Mouse (Mus musculus): ENCODE measurements around the gene Selenow. TPM values are rescaled to one million over a fixed set of nuclear protein-coding genes. Genes with fewer than 3 reads are reported as not detected.

Selenow gene
- polyA plus RNA-seq (2015; fragmentation: Nextera tagmentation; extraction: Ambion mirVana) = 646 and 660 TPM in 2 replicates

DNA sequence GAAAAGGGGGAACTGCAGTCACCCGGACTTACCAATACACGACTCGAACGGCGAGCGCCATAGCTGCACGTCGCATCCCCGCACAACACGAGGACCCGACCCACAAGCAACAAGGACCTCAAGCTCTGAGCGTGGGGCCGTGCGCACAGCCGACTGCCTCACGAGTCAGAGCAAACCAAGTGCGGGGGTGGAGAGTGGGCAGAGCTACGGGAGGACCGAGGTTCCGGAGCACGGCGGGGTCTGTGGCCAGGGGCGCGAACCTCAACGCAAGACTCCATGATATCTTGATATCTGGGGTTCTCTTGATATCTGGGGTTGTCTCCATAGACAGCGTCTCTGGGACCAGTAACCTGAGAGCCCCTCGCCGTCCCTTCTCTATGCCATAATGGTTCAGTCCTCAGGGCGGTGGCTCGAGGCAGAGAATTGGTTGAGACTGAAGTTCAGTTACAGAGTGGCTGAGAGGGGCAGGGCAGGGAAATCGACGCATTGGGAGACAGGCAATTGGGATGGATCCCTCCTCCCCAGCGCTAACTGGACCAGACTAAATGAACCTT lies at the start of gene Selenow:
Selenow (minus strand) TSS at position 183 of the 554 bp plus-strand sequence.
- H3K9ac ChIP-seq (ENCODE audit: low read depth, low read length) = peak within 1 kb of the TSS; percentile 81
- H3K4me1 ChIP-seq (ENCODE audit: control insufficient read depth, insufficient read depth, low read length) = peaks cover 16% of the 10 kb centered on the region
- H3K9me3 ChIP-seq (ENCODE audit: control insufficient read depth, low read length) = no peaks in the 10 kb centered on the region
- H3K4me2 ChIP-seq (ENCODE audit: low read depth, low read length) = peak within 1 kb of the TSS; percentile 82
- no peaks in the 10 kb centered on the region for H3K27me3 ChIP-seq (replicated peaks; ENCODE audit: control insufficient read depth, insufficient read depth, low read length)
- peak; percentile 98 for ATAC-seq
- peak within 1 kb of the TSS; percentile 81 for H3K27ac ChIP-seq (ENCODE audit: low read length)
- H3K4me3 ChIP-seq (ENCODE audit: low read length) = peak within 1 kb of the TSS; percentile 81
- under 1% methylated on average over 33 of the region's 33 CpGs for WGBS
- peaks cover 18% of the 10 kb centered on the region for H3K36me3 ChIP-seq (ENCODE audit: control insufficient read depth, insufficient read depth, low read length)

DNA sequence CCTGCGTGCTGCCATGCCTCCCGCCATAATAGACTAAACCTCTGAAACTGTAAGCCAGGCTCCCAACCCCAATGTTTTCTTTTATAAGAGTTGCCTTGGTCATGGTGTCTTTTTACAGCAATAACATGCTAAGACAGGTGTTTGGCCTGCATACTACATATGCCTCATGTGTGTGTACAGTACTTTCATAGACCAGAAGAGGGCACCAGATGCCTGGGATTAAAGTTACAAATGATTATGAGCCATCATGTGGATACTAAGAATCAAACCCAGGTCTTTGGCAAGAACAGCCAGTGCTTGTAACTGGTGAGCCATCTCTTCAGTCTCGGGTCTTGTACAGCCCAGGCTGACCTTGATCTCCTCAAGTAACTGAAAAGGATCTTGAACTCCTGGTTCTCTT lies 47.5 kb upstream of the Selenow start:
- ATAC-seq = no peak
- H3K27ac ChIP-seq (ENCODE audit: low read length) = no peak overlapping the region
- no peak overlapping the region for H3K4me2 ChIP-seq (ENCODE audit: low read depth, low read length)
- H3K4me1 ChIP-seq (ENCODE audit: control insufficient read depth, insufficient read depth, low read length) = no peaks in the 10 kb centered on the region
- no peak overlapping the region for H3K9ac ChIP-seq (ENCODE audit: low read depth, low read length)
- no peaks in the 10 kb centered on the region for H3K27me3 ChIP-seq (replicated peaks; ENCODE audit: control insufficient read depth, insufficient read depth, low read length)
- no peak overlapping the region for H3K4me3 ChIP-seq (ENCODE audit: low read length)
- H3K36me3 ChIP-seq (ENCODE audit: control insufficient read depth, insufficient read depth, low read length) = peaks cover 21% of the 10 kb centered on the region
- H3K9me3 ChIP-seq (ENCODE audit: control insufficient read depth, low read length) = no peaks in the 10 kb centered on the region
- WGBS = 75% methylated on average over 3 of the region's 3 CpGs

DNA sequence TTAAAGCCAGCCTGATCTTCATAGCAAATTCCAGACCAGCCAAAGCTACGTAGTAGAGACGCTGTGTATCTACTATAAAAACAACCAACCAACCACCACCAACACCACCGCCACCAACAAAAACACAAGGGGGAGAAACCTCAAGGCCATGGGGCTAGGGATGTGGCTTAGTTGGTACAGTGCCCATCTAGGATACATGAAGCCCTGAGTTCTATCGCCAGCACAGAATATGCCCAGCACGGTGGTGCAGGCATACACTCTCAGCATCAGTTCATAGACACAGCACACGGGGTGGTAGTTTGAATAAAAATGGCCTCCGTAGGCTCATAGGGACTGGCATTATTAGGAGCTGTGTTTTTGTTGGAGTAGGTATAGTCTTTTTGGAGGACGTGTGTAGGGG lies 46.1 kb upstream of the Selenow start:
- H3K36me3 ChIP-seq (ENCODE audit: control insufficient read depth, insufficient read depth, low read length) = peaks cover 16% of the 10 kb centered on the region
- 93% methylated on average over 8 of the region's 8 CpGs for WGBS
- ATAC-seq = no peak

DNA sequence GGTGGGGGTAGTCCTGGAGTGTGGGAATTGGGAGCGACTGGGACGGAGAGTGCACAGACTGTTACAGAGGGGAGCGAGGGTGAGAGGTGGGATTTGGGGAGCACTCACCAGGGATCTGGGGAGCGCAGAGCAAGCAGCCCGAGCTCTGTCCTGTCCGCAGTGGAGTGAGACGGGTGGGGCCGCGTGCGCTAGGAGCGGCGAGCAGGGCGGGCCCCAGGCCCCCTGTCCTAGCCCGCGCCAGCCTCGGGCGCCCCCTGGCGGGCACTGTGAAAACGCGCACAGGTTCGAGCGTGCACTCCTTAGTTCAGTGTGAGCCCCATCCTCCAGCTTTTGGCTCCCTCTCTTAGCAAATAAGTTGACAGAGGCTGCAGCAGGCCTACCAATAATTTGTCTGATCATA lies 45.1 kb upstream of the Selenow start, which contains the start of gene Ehd2:
Ehd2 (minus strand) TSS at position 256 of the 400 bp plus-strand sequence.
- H3K4me2 ChIP-seq (ENCODE audit: low read depth, low read length) = peak within 1 kb of the TSS; percentile 56
- H3K27ac ChIP-seq (ENCODE audit: low read length) = 0 out of 2 replicates have a peak within 1 kb of the TSS, but pooled peaks have one; percentile 10
- H3K9me3 ChIP-seq (ENCODE audit: control insufficient read depth, low read length) = no peaks in the 10 kb centered on the region
- no peaks in the 10 kb centered on the region for H3K27me3 ChIP-seq (replicated peaks; ENCODE audit: control insufficient read depth, insufficient read depth, low read length)
- ATAC-seq = peak; percentile 86
- H3K36me3 ChIP-seq (ENCODE audit: control insufficient read depth, insufficient read depth, low read length) = peaks cover 14% of the 10 kb centered on the region
- peak within 1 kb of the TSS; percentile 71 for H3K9ac ChIP-seq (ENCODE audit: low read depth, low read length)
- H3K4me1 ChIP-seq (ENCODE audit: control insufficient read depth, insufficient read depth, low read length) = peaks cover 19% of the 10 kb centered on the region
- WGBS = 1% methylated on average over 22 of the region's 22 CpGs
- peak within 1 kb of the TSS; percentile 55 for H3K4me3 ChIP-seq (ENCODE audit: low read length)

More for the DNA sequence above, 46.1 kb upstream of the Selenow start:
- H3K27me3 ChIP-seq (replicated peaks; ENCODE audit: control insufficient read depth, insufficient read depth, low read length) = no peaks in the 10 kb centered on the region
- H3K9me3 ChIP-seq (ENCODE audit: control insufficient read depth, low read length) = no peaks in the 10 kb centered on the region
- H3K4me1 ChIP-seq (ENCODE audit: control insufficient read depth, insufficient read depth, low read length) = peaks cover 10% of the 10 kb centered on the region
- H3K4me2 ChIP-seq (ENCODE audit: low read depth, low read length) = no peak overlapping the region
- no peak overlapping the region for H3K9ac ChIP-seq (ENCODE audit: low read depth, low read length)
- no peak overlapping the region for H3K4me3 ChIP-seq (ENCODE audit: low read length)
- no peak overlapping the region for H3K27ac ChIP-seq (ENCODE audit: low read length)

DNA sequence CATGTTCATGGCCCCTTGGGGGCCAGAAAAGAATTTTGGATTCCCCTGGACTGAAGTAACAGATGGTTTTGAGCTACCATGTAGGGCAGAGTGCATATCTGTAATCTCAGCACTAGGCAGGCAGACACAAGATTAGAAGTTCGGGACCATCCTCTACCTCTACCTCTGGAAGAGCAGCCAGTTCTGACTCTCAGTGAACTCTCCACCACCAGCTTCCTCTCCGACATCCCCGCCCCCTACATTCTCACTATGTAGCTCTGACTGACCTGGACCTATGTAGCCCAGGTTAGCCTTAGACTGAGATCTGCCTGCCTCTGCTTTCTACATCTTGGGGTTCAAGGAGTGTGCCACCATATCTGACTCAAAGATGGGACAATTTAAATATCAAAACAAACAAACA lies 44.3 kb upstream of the Selenow start:
- Histone ChIP-seq H3K9ac (ENCODE audit: low read depth, low read length) (peak overlapping the region; percentile 71), H3K4me3 (ENCODE audit: low read length) (peak overlapping the region; percentile 55), H3K9me3 (ENCODE audit: control insufficient read depth, low read length) (no peaks in the 10 kb centered on the region), H3K4me2 (ENCODE audit: low read depth, low read length) (peak overlapping the region; percentile 56), H3K4me1 (ENCODE audit: control insufficient read depth, insufficient read depth, low read length) (peaks cover 27% of the 10 kb centered on the region), H3K27me3 (replicated peaks; ENCODE audit: control insufficient read depth, insufficient read depth, low read length) (no peaks in the 10 kb centered on the region), H3K36me3 (ENCODE audit: control insufficient read depth, insufficient read depth, low read length) (peaks cover 6% of the 10 kb centered on the region), H3K27ac (ENCODE audit: low read length) (no peak overlapping the region)
- 72% methylated on average over 3 of the region's 3 CpGs for WGBS
- ATAC-seq = no peak

DNA sequence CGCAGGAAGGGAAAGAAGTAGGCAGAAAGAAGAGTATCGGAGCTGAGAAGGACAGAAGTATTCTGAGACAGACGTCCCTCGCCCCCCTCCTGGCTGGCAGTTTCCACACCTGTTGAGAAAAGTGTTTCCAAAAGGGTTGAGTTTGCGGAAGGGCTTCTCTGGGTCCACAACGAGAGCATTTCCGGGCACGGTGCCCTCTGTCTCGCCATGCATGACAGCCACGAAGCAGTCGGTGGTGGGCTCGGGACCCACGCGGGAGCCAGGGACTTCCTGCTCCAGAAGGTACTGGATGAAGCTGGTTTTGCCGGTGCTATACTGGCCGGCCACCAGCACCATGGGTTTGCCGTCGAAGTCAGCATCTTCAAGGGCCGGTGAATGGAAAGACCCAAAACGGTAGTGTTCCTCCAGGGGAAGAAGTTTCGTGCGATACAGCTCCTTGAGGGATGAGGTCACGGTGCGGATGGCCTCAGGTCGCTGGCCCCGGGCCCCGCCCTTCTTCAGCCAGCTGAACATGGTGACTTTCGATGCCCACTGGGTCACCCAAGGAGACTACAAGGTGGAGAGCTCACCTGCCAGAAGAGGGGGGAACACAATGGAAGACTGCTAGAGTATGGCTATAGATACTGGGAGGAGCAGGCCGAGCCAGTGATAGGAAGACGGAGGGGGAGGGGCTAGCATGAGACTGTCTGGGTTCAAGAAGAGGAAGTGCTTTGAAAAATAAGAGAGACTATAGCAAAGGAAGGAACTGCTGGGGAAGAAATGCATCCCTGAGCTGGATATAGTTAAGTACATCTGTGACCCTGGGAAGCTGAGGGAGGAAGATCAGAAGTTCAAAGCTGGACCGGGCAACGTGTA lies 41.8 kb upstream of the Selenow start:
- Histone ChIP-seq H3K36me3 (ENCODE audit: control insufficient read depth, insufficient read depth, low read length) (no peaks in the 10 kb centered on the region), H3K27ac (ENCODE audit: low read length) (peak overlapping the region; percentile 82; the same call in 1 of the 2 replicates), H3K4me3 (ENCODE audit: low read length) (no peak overlapping the region), H3K4me1 (ENCODE audit: control insufficient read depth, insufficient read depth, low read length) (peaks cover 29% of the 10 kb centered on the region), H3K27me3 (replicated peaks; ENCODE audit: control insufficient read depth, insufficient read depth, low read length) (no peaks in the 10 kb centered on the region), H3K4me2 (ENCODE audit: low read depth, low read length) (no peak overlapping the region), H3K9ac (ENCODE audit: low read depth, low read length) (no peak overlapping the region), H3K9me3 (ENCODE audit: control insufficient read depth, low read length) (no peaks in the 10 kb centered on the region)
- no peak for ATAC-seq
- 76% methylated on average over 32 of the region's 32 CpGs for WGBS

DNA sequence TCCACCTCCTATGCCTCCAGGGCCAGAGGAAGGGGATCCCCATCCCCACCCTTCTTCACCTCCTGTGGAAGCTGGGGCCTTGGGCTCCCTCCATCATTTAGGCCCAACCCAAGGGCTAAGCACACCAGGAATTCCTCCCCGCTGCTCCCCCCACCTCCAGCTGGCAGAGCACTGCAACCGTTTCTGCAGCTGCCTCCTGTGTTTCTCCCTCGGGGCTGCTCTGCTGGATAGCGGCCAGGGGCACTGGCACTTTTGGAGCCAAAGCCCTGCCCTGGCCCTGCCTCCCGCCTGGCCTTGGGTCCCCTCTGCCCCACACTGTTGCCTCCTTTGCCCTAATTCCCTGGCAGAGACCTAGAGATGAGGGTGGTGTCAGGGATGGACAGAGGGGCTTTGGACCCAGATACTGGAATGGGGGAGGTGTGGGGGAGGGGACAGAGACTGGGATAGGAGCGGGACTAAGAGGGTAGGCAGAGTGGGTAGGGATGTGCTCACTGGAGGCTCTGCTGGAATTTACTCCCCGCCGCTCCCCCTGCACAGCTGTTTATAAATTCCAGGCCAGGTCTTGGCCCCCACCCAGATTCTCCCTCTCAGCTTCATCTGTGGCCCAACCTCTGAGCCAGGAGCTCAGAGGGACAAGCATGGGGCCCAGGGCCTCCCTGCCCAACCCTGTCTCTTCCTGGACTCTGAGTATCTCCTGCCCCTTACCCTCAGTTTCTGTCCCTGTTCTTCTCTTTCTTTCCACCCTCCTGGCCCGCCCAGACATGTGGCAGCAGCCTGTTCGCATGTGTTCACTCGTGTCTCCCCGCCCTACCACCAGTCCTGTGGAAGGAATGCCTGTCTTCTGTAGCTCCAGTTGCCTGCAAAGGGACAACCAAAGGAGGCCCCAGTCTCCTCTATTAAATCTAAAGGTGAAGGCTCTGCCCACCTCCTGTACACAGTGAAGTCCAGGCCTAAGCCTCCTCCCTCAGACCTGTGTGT lies 40.4 kb upstream of the Selenow start:
- Histone ChIP-seq H3K4me1 (ENCODE audit: control insufficient read depth, insufficient read depth, low read length) (peaks cover 29% of the 10 kb centered on the region), H3K9ac (ENCODE audit: low read depth, low read length) (peak overlapping the region; percentile 30)

DNA sequence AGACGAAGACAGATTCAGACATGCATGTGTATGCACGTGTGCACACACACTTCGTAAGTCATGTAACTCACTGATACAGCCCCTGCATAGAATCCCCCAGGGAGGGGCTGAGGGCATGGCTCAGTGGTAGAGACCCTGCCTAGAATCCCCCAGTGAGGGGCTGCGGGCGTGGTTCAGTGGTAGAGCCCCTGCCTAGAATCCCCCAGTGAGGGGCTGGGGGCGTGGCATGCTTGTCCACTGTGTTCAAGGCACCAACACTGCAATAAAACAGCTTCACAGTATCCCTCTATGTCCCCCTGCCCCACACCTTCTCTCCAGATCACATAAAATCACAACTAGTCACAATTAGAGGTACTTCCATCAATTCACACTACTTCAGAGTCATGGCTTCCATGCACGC lies 39.6 kb upstream of the Selenow start:
- ATAC-seq = no peak
- H3K9ac ChIP-seq (ENCODE audit: low read depth, low read length) = no peak overlapping the region
- no peaks in the 10 kb centered on the region for H3K9me3 ChIP-seq (ENCODE audit: control insufficient read depth, low read length)
- H3K36me3 ChIP-seq (ENCODE audit: control insufficient read depth, insufficient read depth, low read length) = peaks cover 5% of the 10 kb centered on the region; the same call in 1 of the 2 replicates
- no peak overlapping the region for H3K4me3 ChIP-seq (ENCODE audit: low read length)
- no peaks in the 10 kb centered on the region for H3K27me3 ChIP-seq (replicated peaks; ENCODE audit: control insufficient read depth, insufficient read depth, low read length)
- no peak overlapping the region for H3K4me2 ChIP-seq (ENCODE audit: low read depth, low read length)
- H3K4me1 ChIP-seq (ENCODE audit: control insufficient read depth, insufficient read depth, low read length) = peaks cover 29% of the 10 kb centered on the region
- H3K27ac ChIP-seq (ENCODE audit: low read length) = peak overlapping the region; percentile 82
- WGBS = 76% methylated on average over 7 of the region's 7 CpGs

More for the DNA sequence above, 40.4 kb upstream of the Selenow start:
- 28% methylated on average over 12 of the region's 12 CpGs for WGBS
- ATAC-seq = peak; percentile 78
- peak overlapping the region; percentile 13 for H3K4me2 ChIP-seq (ENCODE audit: low read depth, low read length)
- peak overlapping the region; percentile 82 for H3K27ac ChIP-seq (ENCODE audit: low read length)
- H3K36me3 ChIP-seq (ENCODE audit: control insufficient read depth, insufficient read depth, low read length) = peaks cover 5% of the 10 kb centered on the region; the same call in 1 of the 2 replicates
- H3K4me3 ChIP-seq (ENCODE audit: low read length) = no peak overlapping the region
- no peaks in the 10 kb centered on the region for H3K27me3 ChIP-seq (replicated peaks; ENCODE audit: control insufficient read depth, insufficient read depth, low read length)
- no peaks in the 10 kb centered on the region for H3K9me3 ChIP-seq (ENCODE audit: control insufficient read depth, low read length)

Measured in intestine, embryonic 16.5 days (tissue).